Mouse (Mus musculus): ENCODE measurements around the gene Erbb4. TPM values are rescaled to one million over a fixed set of nuclear protein-coding genes. Genes with fewer than 3 reads are reported as not detected.
"Not testable (repeated sequence)": the region's sequence is repeated elsewhere in the genome, so short reads cannot be mapped to it uniquely, and the experiment has no call there.

The Erbb4 gene
- polyA plus RNA-seq, 1 experiment from 2014 or later: 5.5 TPM

DNA sequence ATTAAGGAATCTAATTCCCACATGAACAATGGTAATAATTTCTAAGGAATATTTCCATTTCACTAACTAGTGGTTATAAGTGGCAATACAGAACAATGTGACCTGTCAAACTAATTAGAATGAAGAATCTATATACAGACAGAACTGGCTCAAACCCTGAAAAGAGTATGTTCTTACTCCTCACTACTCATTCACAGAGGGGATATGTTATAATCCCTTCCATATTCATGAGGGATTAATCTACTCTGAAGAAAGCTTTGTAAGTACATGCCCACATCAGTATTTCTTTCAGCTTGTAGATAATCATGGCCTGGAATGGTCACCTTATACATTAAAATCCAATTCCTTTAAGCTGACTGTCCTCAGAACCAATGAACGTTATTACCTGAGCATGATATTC is 276.3 kb downstream of the Erbb4 start:
- ATAC-seq (replicated peaks; ENCODE audit: low FRiP score): no peak
- Histone ChIP-seq H3K4me2 (no peak overlapping the region), H3K27me3 (no peaks in the 10 kb centered on the region), H3K9ac (no peak overlapping the region), H3K27ac (no peak overlapping the region), H3K36me3 (no peaks in the 10 kb centered on the region), H3K4me3 (replicated peaks) (no peak overlapping the region), H3K4me1 (no peaks in the 10 kb centered on the region), H3K9me3 (replicated peaks) (no peaks in the 10 kb centered on the region)
- 83% methylated on average over 1 of the region's 1 CpGs for WGBS

DNA sequence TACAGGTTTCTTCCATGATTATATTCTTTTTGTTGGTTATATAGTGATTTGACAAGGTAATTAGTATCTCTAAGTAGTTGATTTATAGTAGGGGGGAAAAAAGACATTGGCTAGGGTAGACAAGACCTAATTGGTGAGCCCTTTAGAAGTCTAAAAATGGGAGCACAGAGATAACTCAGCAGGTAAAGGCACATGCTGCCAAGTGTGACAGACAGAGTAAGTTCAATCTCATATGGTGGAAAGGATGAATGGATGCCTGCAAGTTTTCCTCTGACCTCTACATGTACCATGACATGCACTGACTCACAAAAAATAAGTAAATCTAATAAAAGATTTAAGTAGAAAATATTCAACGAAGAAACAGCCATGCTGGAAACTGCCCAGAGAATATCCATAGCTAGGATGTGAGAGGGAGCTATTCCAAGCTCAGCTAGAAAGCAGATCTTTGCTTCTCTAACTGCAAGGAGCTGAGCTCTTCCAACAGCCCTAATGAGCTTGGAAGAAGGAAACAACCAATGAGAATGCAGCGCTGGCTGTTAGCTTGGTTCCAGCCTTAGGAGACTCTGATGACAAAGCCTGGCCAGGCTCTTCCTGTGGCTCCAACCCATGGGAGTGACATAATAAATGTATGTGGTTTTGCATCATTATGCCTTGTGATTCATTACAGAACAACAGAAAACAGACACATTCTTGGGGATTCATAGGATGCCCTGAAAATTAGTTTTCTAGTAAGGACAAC is 277.2 kb downstream of the Erbb4 start:
- WGBS: 77% methylated on average over 2 of the region's 2 CpGs
- Histone ChIP-seq H3K27ac (no peak overlapping the region), H3K9ac (no peak overlapping the region), H3K27me3 (no peaks in the 10 kb centered on the region), H3K4me3 (replicated peaks) (no peak overlapping the region), H3K9me3 (replicated peaks) (no peaks in the 10 kb centered on the region), H3K36me3 (no peaks in the 10 kb centered on the region), H3K4me2 (no peak overlapping the region), H3K4me1 (no peaks in the 10 kb centered on the region)
- no peak for ATAC-seq (replicated peaks; ENCODE audit: low FRiP score)

DNA sequence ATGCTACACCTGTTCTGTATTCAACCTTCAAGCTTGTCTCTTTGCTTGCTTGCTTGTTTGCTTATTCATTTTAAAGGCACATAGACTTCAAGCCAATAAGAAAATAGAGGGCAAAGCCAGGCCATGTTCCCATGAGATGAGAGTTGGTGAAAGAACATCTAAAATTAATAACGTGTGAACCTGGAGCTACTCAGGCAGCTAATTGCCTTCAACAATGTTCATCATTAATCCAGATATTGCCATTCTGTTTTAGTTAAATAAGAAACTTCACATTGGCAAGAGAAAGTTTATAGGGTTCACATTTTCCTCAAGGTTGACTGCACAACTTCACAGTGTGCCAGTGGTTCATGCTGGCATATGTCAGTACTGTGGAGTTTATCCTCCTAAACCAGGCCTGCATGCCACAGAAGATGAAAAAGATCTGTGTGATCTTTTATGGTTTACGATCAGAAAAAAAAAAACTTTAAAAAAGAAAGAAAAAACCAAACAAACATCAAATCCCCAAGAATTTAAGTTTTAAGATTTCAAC is 284.7 kb downstream of the Erbb4 start:
- peak; percentile 95 for ATAC-seq (replicated peaks; ENCODE audit: low FRiP score)
- H3K4me1 ChIP-seq: no peaks in the 10 kb centered on the region
- 40% methylated on average over 2 of the region's 2 CpGs for WGBS

DNA sequence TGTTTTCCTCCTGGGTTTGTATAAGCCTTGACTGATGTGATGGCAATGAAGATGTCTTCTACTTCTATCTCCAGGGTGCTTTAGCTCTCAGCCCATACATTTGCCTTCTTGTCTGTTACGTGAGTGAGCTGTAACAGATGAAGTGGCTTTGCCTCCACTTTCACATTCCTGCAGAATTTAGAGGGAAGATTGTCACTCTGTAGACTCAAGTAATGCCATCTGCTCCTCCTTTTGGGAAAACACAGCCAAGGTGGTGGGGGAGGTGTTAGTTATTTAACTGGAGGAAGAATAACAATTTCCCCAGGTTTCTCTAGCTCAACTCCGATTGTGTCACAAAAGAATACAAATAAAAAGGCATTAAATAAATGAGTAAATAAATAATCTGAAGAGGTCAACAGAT is 301.1 kb downstream of the Erbb4 start:
- Histone ChIP-seq H3K4me1 (no peaks in the 10 kb centered on the region), H3K36me3 (no peaks in the 10 kb centered on the region), H3K4me2 (no peak overlapping the region), H3K4me3 (replicated peaks) (no peak overlapping the region), H3K27ac (no peak overlapping the region), H3K27me3 (no peaks in the 10 kb centered on the region), H3K9ac (no peak overlapping the region), H3K9me3 (replicated peaks) (no peaks in the 10 kb centered on the region)
- ATAC-seq (replicated peaks; ENCODE audit: low FRiP score): no peak
- 56% methylated on average over 2 of the region's 2 CpGs for WGBS

More for the DNA sequence above, 284.7 kb downstream of the Erbb4 start:
- H3K27me3 ChIP-seq: no peaks in the 10 kb centered on the region
- no peaks in the 10 kb centered on the region for H3K36me3 ChIP-seq
- H3K4me2 ChIP-seq: no peak overlapping the region
- no peak overlapping the region for H3K27ac ChIP-seq
- H3K4me3 ChIP-seq (replicated peaks): no peak overlapping the region
- H3K9ac ChIP-seq: no peak overlapping the region
- H3K9me3 ChIP-seq (replicated peaks): no peaks in the 10 kb centered on the region

DNA sequence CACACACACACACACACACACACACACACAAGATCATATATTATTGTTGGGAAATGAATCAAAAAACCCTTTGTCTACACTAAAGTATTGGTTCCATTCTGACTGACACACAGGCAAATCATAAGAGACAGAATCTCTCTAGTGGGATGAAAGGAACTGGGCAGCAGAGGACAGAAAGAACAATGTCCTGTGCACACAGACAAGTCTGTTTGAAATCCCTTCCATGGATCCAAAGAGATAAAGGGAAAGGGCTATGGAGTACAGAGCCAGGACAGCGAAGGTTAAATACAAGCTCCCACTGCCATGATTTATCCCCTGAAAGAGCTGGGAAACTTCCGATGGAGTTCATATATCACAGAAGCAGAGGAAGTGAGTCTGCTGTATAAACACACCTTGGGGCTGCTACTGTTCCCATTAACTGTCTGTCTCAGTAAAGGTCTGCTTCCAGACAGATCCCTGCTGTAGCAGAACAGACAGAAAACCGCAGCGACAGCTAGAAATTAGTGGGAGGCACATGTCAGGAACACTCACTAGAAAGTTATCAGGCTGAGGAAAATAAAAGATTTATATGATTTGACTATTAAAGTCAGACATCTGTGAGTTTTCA is 320.3 kb downstream of the Erbb4 start:
- Histone ChIP-seq H3K36me3 (no peaks in the 10 kb centered on the region), H3K9ac (no peak overlapping the region), H3K27ac (no peak overlapping the region), H3K4me1 (0 out of 2 replicates have a peak, but pooled peaks cover 2% of the 10 kb centered on the region), H3K4me2 (no peak overlapping the region), H3K27me3 (no peaks in the 10 kb centered on the region), H3K9me3 (replicated peaks) (no peaks in the 10 kb centered on the region), H3K4me3 (replicated peaks) (no peak overlapping the region)
- WGBS: 10% methylated on average over 4 of the region's 4 CpGs
- ATAC-seq (replicated peaks; ENCODE audit: low FRiP score): peak; percentile 96

DNA sequence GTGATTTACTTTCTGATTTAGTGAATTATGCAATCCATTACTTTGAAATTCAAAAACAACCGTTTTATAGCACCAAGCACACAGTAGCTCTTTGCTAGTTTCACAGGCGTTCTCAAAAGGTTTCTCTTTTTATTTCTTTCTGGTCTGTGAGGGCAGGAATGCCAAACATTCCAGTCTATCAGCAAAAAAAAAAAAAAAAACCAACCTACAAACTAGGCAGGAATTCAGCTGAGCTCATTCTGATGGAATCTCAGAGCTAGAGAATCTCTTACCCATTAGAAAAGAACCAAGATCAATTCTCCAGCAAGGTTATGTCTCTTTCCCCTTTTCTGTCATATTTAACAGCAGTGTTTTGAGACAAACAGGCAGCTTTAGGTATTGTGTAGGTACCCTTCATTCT is 327.2 kb downstream of the Erbb4 start:
- H3K27me3 ChIP-seq: no peaks in the 10 kb centered on the region
- H3K36me3 ChIP-seq: no peaks in the 10 kb centered on the region
- 18% methylated on average over 2 of the region's 2 CpGs for WGBS
- no peaks in the 10 kb centered on the region for H3K4me1 ChIP-seq
- H3K4me3 ChIP-seq (replicated peaks): no peak overlapping the region
- no peak overlapping the region for H3K9ac ChIP-seq
- H3K9me3 ChIP-seq (replicated peaks): no peaks in the 10 kb centered on the region
- H3K27ac ChIP-seq: peak overlapping the region; percentile 14
- no peak for ATAC-seq (replicated peaks; ENCODE audit: low FRiP score)
- no peak overlapping the region for H3K4me2 ChIP-seq

DNA sequence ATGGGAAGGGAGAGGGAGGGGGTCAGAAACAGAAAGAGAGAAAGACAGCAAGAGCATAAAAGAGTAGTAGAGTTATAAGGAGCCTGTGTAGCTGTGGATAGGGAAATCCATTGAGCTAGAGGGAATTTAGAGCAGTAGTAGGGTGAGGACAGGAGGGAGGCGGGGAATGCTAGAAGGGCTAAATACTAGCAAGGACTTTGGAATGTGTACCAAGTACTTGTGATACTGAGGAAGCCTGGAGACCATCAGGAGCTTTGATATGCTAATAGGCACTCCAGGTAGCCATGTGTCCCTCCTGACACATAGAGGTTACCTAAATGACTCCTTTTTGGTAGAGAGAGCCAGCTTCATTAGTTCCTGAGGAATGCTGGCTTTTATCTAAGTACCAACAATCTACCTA is 327.8 kb downstream of the Erbb4 start:
- peak overlapping the region; percentile 14; the same call in 1 of the 2 replicates for H3K27ac ChIP-seq
- H3K4me1 ChIP-seq: no peaks in the 10 kb centered on the region
- no peak overlapping the region for H3K9ac ChIP-seq
- no peak overlapping the region for H3K4me3 ChIP-seq (replicated peaks)
- H3K27me3 ChIP-seq: no peaks in the 10 kb centered on the region
- no peak overlapping the region for H3K4me2 ChIP-seq
- ATAC-seq (replicated peaks; ENCODE audit: low FRiP score): no peak
- H3K9me3 ChIP-seq (replicated peaks): no peaks in the 10 kb centered on the region
- WGBS: 87% methylated on average over 1 of the region's 1 CpGs
- no peaks in the 10 kb centered on the region for H3K36me3 ChIP-seq

DNA sequence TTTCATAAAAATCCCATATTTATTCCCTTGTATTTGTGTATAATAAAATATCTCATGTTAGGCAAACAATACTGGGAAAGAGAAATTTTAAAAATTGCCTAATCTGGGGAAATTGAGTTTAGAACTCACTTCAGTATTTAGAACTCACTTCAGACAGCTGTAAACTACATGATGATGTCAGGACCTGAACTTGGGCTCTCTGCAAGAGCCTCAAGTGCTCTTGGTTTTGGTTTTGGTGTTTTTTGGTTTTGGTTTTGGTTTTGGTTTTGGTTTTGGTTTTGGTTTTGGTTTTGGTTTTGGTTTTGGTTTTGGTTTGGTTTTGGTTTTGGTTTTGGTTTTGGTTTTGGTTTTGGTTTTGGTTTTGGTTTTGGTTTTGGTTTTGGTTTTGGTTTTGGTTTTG is 341.8 kb downstream of the Erbb4 start:
- H3K4me3 ChIP-seq (replicated peaks); H3K27ac ChIP-seq; H3K9ac ChIP-seq; H3K9me3 ChIP-seq (replicated peaks); H3K4me1 ChIP-seq; H3K27me3 ChIP-seq; ATAC-seq (replicated peaks; ENCODE audit: low FRiP score); H3K36me3 ChIP-seq; H3K4me2 ChIP-seq: not testable (repeated sequence)

DNA sequence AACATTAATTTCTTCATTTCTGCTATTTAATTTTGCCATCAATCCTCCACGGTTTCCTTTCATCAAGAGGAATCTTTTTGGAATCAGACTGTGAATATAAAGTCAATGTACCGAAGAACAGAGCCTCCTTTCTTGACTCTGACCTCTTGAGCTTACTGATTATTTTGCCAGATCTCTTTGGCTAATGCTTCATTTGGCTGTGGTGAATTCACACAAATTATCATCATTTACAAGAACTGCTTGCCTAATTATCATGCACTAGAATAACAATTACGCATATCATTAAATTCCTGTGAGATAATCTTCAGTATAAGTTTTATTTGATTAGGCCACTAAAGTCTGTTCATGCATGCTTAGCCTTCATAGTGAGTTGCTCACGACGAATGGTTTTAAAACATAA is 345.4 kb downstream of the Erbb4 start:
- Histone ChIP-seq H3K36me3 (no peaks in the 10 kb centered on the region), H3K27ac (no peak overlapping the region), H3K27me3 (no peaks in the 10 kb centered on the region), H3K9me3 (replicated peaks) (no peaks in the 10 kb centered on the region), H3K9ac (no peak overlapping the region), H3K4me1 (no peaks in the 10 kb centered on the region), H3K4me2 (no peak overlapping the region), H3K4me3 (replicated peaks) (no peak overlapping the region)
- 84% methylated on average over 5 of the region's 5 CpGs for WGBS
- ATAC-seq (replicated peaks; ENCODE audit: low FRiP score): no peak

DNA sequence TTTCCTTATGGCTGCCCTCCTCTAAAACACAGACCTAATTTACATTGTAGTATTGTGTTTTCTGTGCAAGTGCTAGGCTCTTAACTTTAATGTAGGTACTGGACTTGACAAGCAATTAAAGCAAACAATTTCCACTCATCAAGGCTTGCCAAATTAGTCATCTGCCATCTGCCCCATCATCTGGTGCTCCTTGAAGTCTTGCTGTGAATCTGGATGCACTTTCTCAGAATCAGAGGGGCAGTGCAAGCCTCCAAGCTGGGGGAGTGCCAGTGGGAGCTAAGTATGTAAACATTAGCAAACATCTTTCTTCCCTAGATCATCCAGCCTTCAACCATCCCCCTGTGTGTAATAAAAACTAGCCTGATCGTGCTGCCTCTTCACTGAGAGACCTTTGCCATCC is 358.9 kb downstream of the Erbb4 start:
- Histone ChIP-seq H3K9ac (no peak overlapping the region), H3K4me3 (replicated peaks) (no peak overlapping the region), H3K27me3 (no peaks in the 10 kb centered on the region), H3K9me3 (replicated peaks) (no peaks in the 10 kb centered on the region), H3K4me1 (0 out of 2 replicates have a peak, but pooled peaks cover 4% of the 10 kb centered on the region), H3K36me3 (no peaks in the 10 kb centered on the region), H3K4me2 (no peak overlapping the region), H3K27ac (no peak overlapping the region)
- peak; percentile 81 for ATAC-seq (replicated peaks; ENCODE audit: low FRiP score)
- 16% methylated on average over 1 of the region's 1 CpGs for WGBS

DNA sequence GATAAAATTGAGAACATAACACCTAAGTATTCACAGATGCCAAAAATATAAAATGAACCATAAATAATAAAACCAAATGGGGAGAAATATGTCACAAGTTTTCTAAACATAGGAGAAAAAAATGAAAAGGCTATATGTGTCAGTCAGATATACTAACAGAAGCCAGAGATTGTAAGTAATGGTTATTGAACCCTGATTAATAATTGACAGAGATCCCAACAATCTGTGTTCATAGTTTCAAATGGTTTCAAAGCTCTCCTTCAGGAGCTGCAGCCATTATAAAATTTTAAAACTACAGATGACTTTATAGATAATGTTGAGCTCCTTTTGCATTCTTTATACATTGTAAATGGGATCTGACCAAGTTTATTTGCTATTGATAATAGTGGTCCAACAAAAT is 426.4 kb downstream of the Erbb4 start:
- no peaks in the 10 kb centered on the region for H3K27me3 ChIP-seq
- H3K4me2 ChIP-seq: no peak overlapping the region
- no peaks in the 10 kb centered on the region for H3K9me3 ChIP-seq (replicated peaks)
- no peak overlapping the region for H3K9ac ChIP-seq
- no peak overlapping the region for H3K27ac ChIP-seq
- H3K36me3 ChIP-seq: no peaks in the 10 kb centered on the region
- no peak overlapping the region for H3K4me3 ChIP-seq (replicated peaks)
- no peaks in the 10 kb centered on the region for H3K4me1 ChIP-seq
- no peak for ATAC-seq (replicated peaks; ENCODE audit: low FRiP score)

DNA sequence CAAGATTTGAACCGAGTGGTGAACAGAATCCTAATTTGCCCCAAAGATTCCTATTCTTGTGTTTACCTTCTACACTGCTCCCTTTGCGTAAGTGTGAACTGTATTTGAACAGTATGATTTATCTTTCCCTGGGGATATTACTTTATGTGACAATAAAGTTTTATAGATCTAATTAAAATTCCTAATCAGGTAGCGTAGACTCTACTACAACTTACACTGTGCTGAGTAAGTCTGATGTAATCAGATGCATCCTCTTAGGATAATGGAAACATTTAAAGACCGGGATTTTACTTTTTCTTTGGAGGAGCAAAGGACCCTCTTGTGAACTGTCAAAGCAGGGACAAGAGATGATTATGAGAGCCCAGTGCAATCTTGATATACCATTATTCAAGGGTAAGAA is 433.2 kb downstream of the Erbb4 start:
- Histone ChIP-seq H3K36me3 (no peaks in the 10 kb centered on the region), H3K4me3 (replicated peaks) (no peak overlapping the region), H3K9ac (no peak overlapping the region), H3K27me3 (no peaks in the 10 kb centered on the region), H3K4me1 (no peaks in the 10 kb centered on the region), H3K27ac (no peak overlapping the region), H3K9me3 (replicated peaks) (no peaks in the 10 kb centered on the region), H3K4me2 (no peak overlapping the region)
- WGBS: 78% methylated on average over 4 of the region's 4 CpGs
- no peak for ATAC-seq (replicated peaks; ENCODE audit: low FRiP score)
